Mouse (Mus musculus): ENCODE data around the gene Kcnmb4. TPM values are rescaled to one million over a fixed set of nuclear protein-coding genes. Genes with fewer than 3 reads are reported as not detected.

Kcnmb4 gene
- polyA plus RNA-seq, 1 experiment from 2014 or later = 13.4 TPM

DNA sequence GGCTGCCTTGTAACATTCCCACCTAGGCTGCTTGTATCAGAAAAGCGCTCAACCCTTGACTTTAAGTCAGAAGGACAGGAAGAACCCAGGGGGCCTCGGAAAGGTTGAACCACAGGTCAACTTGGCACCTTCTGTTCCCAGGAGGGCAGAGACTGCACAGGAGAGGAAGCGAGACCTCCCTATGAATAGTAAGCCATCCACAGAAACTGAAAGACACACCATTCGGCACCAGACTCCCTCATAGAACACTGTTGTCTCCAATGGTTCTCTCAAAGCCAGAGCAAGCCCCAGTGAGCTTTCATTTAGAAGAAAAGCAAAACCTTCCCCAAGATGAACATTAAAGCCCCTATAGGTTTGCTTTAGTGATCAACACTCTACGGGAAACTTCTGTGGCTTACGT is 2.0 kb upstream of the Kcnmb4 start:
- Histone ChIP-seq H3K27me3 (ENCODE audit: low read depth, poor library complexity, severe bottlenecking) (no peaks in the 10 kb centered on the region), H3K36me3 (0 out of 2 replicates have a peak, but pooled peaks cover 3% of the 10 kb centered on the region), H3K9me3 (replicated peaks) (no peaks in the 10 kb centered on the region), H3K4me1 (peaks cover 34% of the 10 kb centered on the region), H3K4me3 (no peak overlapping the region), H3K27ac (no peak overlapping the region)
- WGBS = 70% methylated on average over 6 of the region's 6 CpGs
- no peak for DNase-seq (ENCODE audit: low spot score)

GRCm38 (mm10) chr10:116473071-116473758 is 463 bp downstream of the Kcnmb4 start:
- H3K9me3 ChIP-seq (replicated peaks) = no peaks in the 10 kb centered on the region
- DNase-seq (ENCODE audit: low spot score) = peak; percentile 78
- peak overlapping the region; percentile 92 for H3K27ac ChIP-seq
- WGBS = under 1% methylated on average over 76 of the region's 78 CpGs
- H3K4me1 ChIP-seq = peaks cover 34% of the 10 kb centered on the region
- H3K4me3 ChIP-seq = peak overlapping the region; percentile 74
- 0 out of 2 replicates have a peak, but pooled peaks cover 3% of the 10 kb centered on the region for H3K36me3 ChIP-seq
- H3K27me3 ChIP-seq (ENCODE audit: low read depth, poor library complexity, severe bottlenecking) = no peaks in the 10 kb centered on the region

DNA sequence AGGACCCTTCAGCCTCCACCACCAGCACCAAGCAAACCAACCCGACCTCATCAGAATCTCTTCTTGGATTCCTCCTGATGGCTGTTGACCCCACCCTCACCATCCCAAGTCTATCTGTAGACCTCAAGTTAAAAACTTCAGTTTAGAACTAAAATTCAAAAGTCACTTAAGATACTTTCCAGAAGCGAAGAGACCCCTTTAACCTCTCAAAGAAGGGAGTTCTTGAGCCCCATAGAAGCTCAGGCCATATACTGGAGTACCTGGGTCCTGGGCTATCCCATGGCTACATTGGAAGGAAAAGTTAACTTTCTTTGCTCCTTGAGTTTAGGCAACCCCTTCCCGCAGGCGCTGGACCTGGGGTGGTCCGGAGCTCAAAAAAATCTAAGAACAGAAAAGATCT is 1.1 kb downstream of the Kcnmb4 start:
- no peak for DNase-seq (ENCODE audit: low spot score)
- no peaks in the 10 kb centered on the region for H3K27me3 ChIP-seq (ENCODE audit: low read depth, poor library complexity, severe bottlenecking)
- WGBS = 7% methylated on average over 5 of the region's 5 CpGs
- peak overlapping the region; percentile 74 for H3K4me3 ChIP-seq
- peaks cover 34% of the 10 kb centered on the region for H3K4me1 ChIP-seq
- 0 out of 2 replicates have a peak, but pooled peaks cover 3% of the 10 kb centered on the region for H3K36me3 ChIP-seq
- H3K27ac ChIP-seq = peak overlapping the region; percentile 92
- no peaks in the 10 kb centered on the region for H3K9me3 ChIP-seq (replicated peaks)

DNA sequence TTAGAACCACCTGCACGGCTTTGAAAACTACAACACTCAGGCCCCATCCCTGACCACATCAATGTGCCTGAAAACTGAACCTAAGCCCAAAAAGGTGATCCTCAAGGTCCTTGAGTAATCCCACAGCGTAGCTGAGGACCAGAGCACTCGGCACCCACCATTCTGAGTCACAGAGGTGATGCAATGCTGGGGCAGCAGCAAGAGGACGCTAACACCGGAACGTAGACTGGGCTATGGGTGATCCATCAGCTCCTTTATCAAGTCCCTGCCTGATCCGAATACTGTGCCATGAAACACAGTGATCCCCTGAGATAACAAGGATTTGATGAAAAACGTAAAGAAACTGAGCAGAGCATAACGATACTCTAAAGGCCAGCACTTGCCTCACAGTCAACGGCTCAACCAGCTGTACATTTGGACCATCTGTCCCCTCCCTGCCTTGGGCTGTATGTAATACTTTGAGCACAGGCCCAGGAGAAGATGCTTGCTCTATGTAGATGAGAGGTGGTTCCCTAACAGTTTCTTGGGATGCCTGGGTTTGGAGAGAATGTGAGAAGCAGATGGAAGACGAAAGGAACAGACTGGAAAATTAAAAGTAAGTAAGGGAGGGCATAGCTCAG is 3.3 kb downstream of the Kcnmb4 start:
- Histone ChIP-seq H3K36me3 (no peaks in the 10 kb centered on the region), H3K4me3 (no peak overlapping the region), H3K4me1 (peaks cover 29% of the 10 kb centered on the region), H3K27ac (no peak overlapping the region), H3K27me3 (ENCODE audit: low read depth, poor library complexity, severe bottlenecking) (no peaks in the 10 kb centered on the region), H3K9me3 (replicated peaks) (no peaks in the 10 kb centered on the region)
- WGBS = 93% methylated on average over 11 of the region's 11 CpGs
- no peak for DNase-seq (ENCODE audit: low spot score)

GRCm38 (mm10) chr10:116468094-116468493 is 5.6 kb downstream of the Kcnmb4 start:
- peaks cover 14% of the 10 kb centered on the region for H3K4me1 ChIP-seq
- no peak for DNase-seq (ENCODE audit: low spot score)
- WGBS = 85% methylated on average over 5 of the region's 5 CpGs
- no peaks in the 10 kb centered on the region for H3K9me3 ChIP-seq (replicated peaks)
- H3K27ac ChIP-seq = no peak overlapping the region
- H3K27me3 ChIP-seq (ENCODE audit: low read depth, poor library complexity, severe bottlenecking) = no peaks in the 10 kb centered on the region
- H3K36me3 ChIP-seq = peaks cover 3% of the 10 kb centered on the region; the same call in 1 of the 2 replicates
- no peak overlapping the region for H3K4me3 ChIP-seq

- Histone ChIP-seq H3K4me3 (no peak overlapping the region), H3K9me3 (replicated peaks) (no peaks in the 10 kb centered on the region), H3K36me3 (peaks cover 7% of the 10 kb centered on the region; the same call in 1 of the 2 replicates), H3K27ac (no peak overlapping the region), H3K4me1 (no peaks in the 10 kb centered on the region; the same call in 1 of the 2 replicates), H3K27me3 (ENCODE audit: low read depth, poor library complexity, severe bottlenecking) (no peaks in the 10 kb centered on the region)
- 92% methylated on average over 12 of the region's 12 CpGs for WGBS
- peak; percentile 22 for DNase-seq (ENCODE audit: low spot score)
These were observed 9.8 kb downstream of the Kcnmb4 start for GRCm38 (mm10) chr10:116463753-116464345.

DNA sequence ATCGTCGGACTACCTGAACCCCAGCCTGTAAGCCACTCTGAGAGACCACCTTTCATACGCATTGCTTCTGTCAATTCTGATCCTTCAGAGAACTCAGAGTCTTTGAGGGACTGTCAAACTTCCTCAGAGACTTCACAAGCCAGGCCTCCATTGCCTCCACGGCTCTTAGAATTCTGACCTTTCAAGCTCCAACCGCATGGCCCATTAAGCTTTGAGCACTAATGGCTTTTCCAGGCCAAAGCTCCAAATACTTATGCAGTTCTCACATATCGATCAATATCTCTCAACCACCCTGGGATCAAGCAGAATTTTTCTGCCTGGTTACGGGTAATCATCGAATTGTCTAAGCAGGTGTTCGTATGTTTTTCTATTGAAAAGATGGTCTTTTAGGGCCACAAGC is 12.2 kb downstream of the Kcnmb4 start:
- peak; percentile 23 for DNase-seq (ENCODE audit: low spot score)
- peaks cover 22% of the 10 kb centered on the region for H3K36me3 ChIP-seq
- H3K9me3 ChIP-seq (replicated peaks) = no peaks in the 10 kb centered on the region
- H3K4me3 ChIP-seq = no peak overlapping the region
- no peak overlapping the region for H3K27ac ChIP-seq
- H3K4me1 ChIP-seq = no peaks in the 10 kb centered on the region; the same call in 1 of the 2 replicates
- H3K27me3 ChIP-seq (ENCODE audit: low read depth, poor library complexity, severe bottlenecking) = no peaks in the 10 kb centered on the region
- WGBS = 90% methylated on average over 9 of the region's 9 CpGs

DNA sequence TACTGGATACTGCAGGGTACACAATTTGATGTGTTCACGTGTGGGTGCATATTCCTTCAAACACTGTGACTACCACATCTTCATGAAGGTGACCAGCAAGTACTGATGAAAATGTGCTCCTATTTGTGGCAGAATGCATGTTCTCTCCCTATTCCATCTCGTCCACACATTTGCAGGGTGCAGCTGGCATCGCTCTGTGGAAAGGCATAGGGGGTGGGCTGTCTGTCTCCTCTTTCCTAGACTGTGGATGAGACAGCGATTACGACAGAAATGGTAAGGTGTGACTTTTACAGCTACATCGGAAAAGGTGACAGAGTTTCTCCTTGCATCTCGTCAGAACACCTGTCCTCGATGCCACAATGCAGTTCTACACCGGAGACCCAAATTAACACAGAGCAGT is 14.9 kb downstream of the Kcnmb4 start:
- no peaks in the 10 kb centered on the region; the same call in 1 of the 2 replicates for H3K4me1 ChIP-seq
- DNase-seq (ENCODE audit: low spot score) = no peak
- H3K4me3 ChIP-seq = no peak overlapping the region
- no peaks in the 10 kb centered on the region for H3K27me3 ChIP-seq (ENCODE audit: low read depth, poor library complexity, severe bottlenecking)
- no peaks in the 10 kb centered on the region for H3K9me3 ChIP-seq (replicated peaks)
- H3K36me3 ChIP-seq = peaks cover 28% of the 10 kb centered on the region
- no peak overlapping the region for H3K27ac ChIP-seq
- 93% methylated on average over 9 of the region's 9 CpGs for WGBS

GRCm38 (mm10) chr10:116452771-116453170 is 20.9 kb downstream of the Kcnmb4 start:
- Histone ChIP-seq H3K36me3 (peaks cover 18% of the 10 kb centered on the region), H3K4me3 (no peak overlapping the region), H3K27me3 (ENCODE audit: low read depth, poor library complexity, severe bottlenecking) (no peaks in the 10 kb centered on the region), H3K4me1 (0 out of 2 replicates have a peak, but pooled peaks cover 3% of the 10 kb centered on the region), H3K9me3 (replicated peaks) (no peaks in the 10 kb centered on the region), H3K27ac (no peak overlapping the region)
- DNase-seq (ENCODE audit: low spot score) = no peak
- WGBS = 95% methylated on average over 7 of the region's 7 CpGs

GRCm38 (mm10) chr10:116450621-116451020 is 23.1 kb downstream of the Kcnmb4 start:
- Histone ChIP-seq H3K36me3 (peaks cover 5% of the 10 kb centered on the region; the same call in 1 of the 2 replicates), H3K27ac (no peak overlapping the region), H3K27me3 (ENCODE audit: low read depth, poor library complexity, severe bottlenecking) (no peaks in the 10 kb centered on the region), H3K4me3 (no peak overlapping the region), H3K4me1 (peaks cover 11% of the 10 kb centered on the region; the same call in 1 of the 2 replicates), H3K9me3 (replicated peaks) (no peaks in the 10 kb centered on the region)
- DNase-seq (ENCODE audit: low spot score) = no peak
- 78% methylated on average over 9 of the region's 9 CpGs for WGBS

DNA sequence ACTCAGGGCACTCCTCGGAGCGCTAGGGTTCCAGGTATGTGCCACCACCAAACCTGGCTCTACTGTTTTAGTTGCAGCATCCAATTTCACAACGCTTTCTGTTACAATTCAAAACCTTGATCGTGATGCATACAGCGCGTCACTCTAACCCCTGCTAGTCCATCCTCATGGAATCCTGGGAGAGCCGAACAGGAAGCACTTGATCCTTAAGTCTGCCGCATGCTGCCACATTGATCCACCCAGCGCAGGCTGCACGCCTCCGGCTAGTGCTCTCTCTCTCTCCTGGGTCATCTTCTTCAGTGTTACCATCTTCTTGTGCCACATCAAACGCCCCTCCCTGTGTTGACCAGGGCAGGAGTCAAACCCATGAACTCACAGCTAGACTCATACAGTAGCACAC is 25.5 kb downstream of the Kcnmb4 start:
- Histone ChIP-seq H3K27me3 (ENCODE audit: low read depth, poor library complexity, severe bottlenecking) (no peaks in the 10 kb centered on the region), H3K4me3 (no peak overlapping the region), H3K9me3 (replicated peaks) (no peaks in the 10 kb centered on the region), H3K27ac (no peak overlapping the region), H3K4me1 (peaks cover 11% of the 10 kb centered on the region; the same call in 1 of the 2 replicates), H3K36me3 (peaks cover 18% of the 10 kb centered on the region)
- no peak for DNase-seq (ENCODE audit: low spot score)
- WGBS = 95% methylated on average over 12 of the region's 12 CpGs

GRCm38 (mm10) chr10:116447176-116447575 is 26.5 kb downstream of the Kcnmb4 start:
- Histone ChIP-seq H3K9me3 (replicated peaks) (no peaks in the 10 kb centered on the region), H3K36me3 (peaks cover 15% of the 10 kb centered on the region), H3K27ac (no peak overlapping the region), H3K4me3 (no peak overlapping the region), H3K27me3 (ENCODE audit: low read depth, poor library complexity, severe bottlenecking) (no peaks in the 10 kb centered on the region), H3K4me1 (peaks cover 11% of the 10 kb centered on the region; the same call in 1 of the 2 replicates)
- WGBS = 66% methylated on average over 9 of the region's 9 CpGs
- no peak for DNase-seq (ENCODE audit: low spot score)

DNA sequence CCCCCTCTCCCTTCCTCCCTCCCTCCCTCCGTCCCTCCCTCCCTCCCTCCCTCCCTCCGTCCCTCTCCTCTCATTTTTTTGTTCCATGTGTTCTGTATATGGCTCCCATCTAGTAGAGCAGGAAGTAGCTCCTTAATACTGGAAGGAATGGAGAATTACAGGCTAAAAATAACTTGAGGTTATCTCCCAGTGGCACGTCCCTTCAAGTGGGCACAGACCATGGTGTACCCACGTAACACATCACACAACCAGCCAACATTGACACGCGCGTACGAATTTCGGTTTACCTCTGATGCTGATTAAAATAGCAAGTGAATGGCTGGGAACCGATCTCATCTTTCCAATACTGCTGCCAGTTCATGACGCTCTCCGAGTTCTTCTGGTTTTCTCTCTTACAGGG is 27.6 kb downstream of the Kcnmb4 start:
- Histone ChIP-seq H3K4me3 (no peak overlapping the region), H3K4me1 (peaks cover 13% of the 10 kb centered on the region), H3K36me3 (peaks cover 15% of the 10 kb centered on the region), H3K9me3 (replicated peaks) (no peaks in the 10 kb centered on the region), H3K27ac (no peak overlapping the region), H3K27me3 (ENCODE audit: low read depth, poor library complexity, severe bottlenecking) (no peaks in the 10 kb centered on the region)
- WGBS = 91% methylated on average over 12 of the region's 12 CpGs
- no peak for DNase-seq (ENCODE audit: low spot score)
